Mouse (Mus musculus) intestine, embryonic 14.5 days (tissue): ENCODE results near the gene Ccdc137. TPM values are rescaled to one million over a fixed set of nuclear protein-coding genes. Genes with fewer than 3 reads are reported as not detected.

Source experiments
- ATAC-seq: fragments of 200-750 bp; cut with Nextera tagmentation; replicated peaks from 2 replicates; pipeline ENCODE4 v1.8.0; 2017; ENCODE audit warnings: low read depth, moderate number of reproducible peaks, moderate TSS enrichment, moderate library complexity; ENCODE audit not compliant: low FRiP score, low TSS enrichment
- DNase-seq: peaks from one replicate; pipeline ENCODE4 v3.0.0-alpha.2; 2018; ENCODE audit warnings: low spot score
- H3K27ac ChIP-seq: fragments of 300-500 bp; sonication (generic); 2 replicates; pipeline ENCODE4 v1.5.1; 2014; ENCODE audit warnings: low read depth, mild to moderate bottlenecking, control low read depth
- H3K27me3 ChIP-seq: fragments of 300-500 bp; sonication (generic); replicated peaks from 2 replicates; pipeline ENCODE4 v1.6.1; 2014; ENCODE audit warnings: low read length, control low read depth; ENCODE audit not compliant: control insufficient read depth, insufficient read depth
- H3K36me3 ChIP-seq: fragments of 300-500 bp; sonication (generic); 2 replicates; pipeline ENCODE4 v1.6.1; 2014; ENCODE audit warnings: low read length, control low read depth; ENCODE audit not compliant: control insufficient read depth, insufficient read depth
- H3K4me1 ChIP-seq: fragments of 300-500 bp; sonication (generic); replicated peaks from 2 replicates; pipeline ENCODE4 v1.6.1; 2014; ENCODE audit warnings: low read length, control low read depth, mixed read lengths; ENCODE audit not compliant: control insufficient read depth, insufficient read depth
- H3K4me2 ChIP-seq: fragments of 300-500 bp; sonication (generic); 2 replicates; pipeline ENCODE4 v1.6.1; 2014; ENCODE audit warnings: low read length
- H3K4me3 ChIP-seq: fragments of 300-500 bp; sonication (generic); 2 replicates; pipeline ENCODE4 v1.5.1; 2014; ENCODE audit warnings: low read depth, low read length, control low read depth, mixed read lengths
- H3K9ac ChIP-seq: fragments of 300-500 bp; sonication (generic); 2 replicates; pipeline ENCODE4 v1.6.1; 2014; ENCODE audit warnings: mild to moderate bottlenecking, low read length
- H3K9me3 ChIP-seq: fragments of 300-500 bp; sonication (generic); 2 replicates; pipeline ENCODE4 v1.6.1; 2016; ENCODE audit warnings: low read length, control low read depth; ENCODE audit not compliant: control insufficient read depth
- WGBS: fragments of 180-500 bp; shearing (Covaris S2); extraction: QIAGEN DNeasy Blood & Tissue Kit; methylation state at CpG from one replicate; pipeline ENCODE4 v1.1.7; 2014; 5-methylcytosine and 5-hydroxymethylcytosine counted together
- polyA plus RNA-seq: library from polyadenylated mRNA; unstranded; fragments of >200 nt; fragmentation: Nextera tagmentation; extraction: Ambion mirVana; gene quantifications from 2 replicates; pipeline ENCODE4 v1.2.1, GENCODE M21; 2014

The Ccdc137 gene
- polyA plus RNA-seq, 1 experiment from 2014 or later: 31.2 TPM

- H3K4me2 ChIP-seq: peak overlapping the region; percentile 91
- H3K27me3 ChIP-seq: no peaks in the 10 kb centered on the region
- H3K4me3 ChIP-seq: no peak overlapping the region
- peak overlapping the region; percentile 74 for H3K27ac ChIP-seq
- peaks cover 53% of the 10 kb centered on the region for H3K36me3 ChIP-seq
- ATAC-seq (no peak), DNase-seq (no peak)
- H3K4me1 ChIP-seq: peaks cover 25% of the 10 kb centered on the region
- no peak overlapping the region for H3K9ac ChIP-seq
- H3K9me3 ChIP-seq: no peaks in the 10 kb centered on the region
- 42% methylated on average over 4 of the region's 4 CpGs for WGBS
Measured at GRCm38 (mm10) chr11:120490291-120491046, 32.6 kb downstream of the Ccdc137 start.

GRCm38 (mm10) chr11:120491317-120492023 lies 33.6 kb downstream of the Ccdc137 start, which contains the start of gene Slc25a10:
Slc25a10 (plus strand) TSS chr11:120491840.
- WGBS: 0% methylated on average over 35 of the region's 35 CpGs
- Histone ChIP-seq H3K4me2 (peak within 1 kb of the TSS; percentile 91), H3K4me1 (peaks cover 19% of the 10 kb centered on the region), H3K36me3 (peaks cover 46% of the 10 kb centered on the region), H3K9ac (peak within 1 kb of the TSS; percentile 74), H3K4me3 (peak within 1 kb of the TSS; percentile 95), H3K9me3 (no peaks in the 10 kb centered on the region), H3K27me3 (no peaks in the 10 kb centered on the region), H3K27ac (peak within 1 kb of the TSS; percentile 74)
- DNase-seq (peak; percentile 89), ATAC-seq (peak; percentile 78)

GRCm38 (mm10) chr11:120492024-120492877 lies 34.3 kb downstream of the Ccdc137 start:
- under 1% methylated on average over 48 of the region's 48 CpGs for WGBS
- Histone ChIP-seq H3K4me3 (peak overlapping the region; percentile 95), H3K9me3 (no peaks in the 10 kb centered on the region), H3K9ac (peak overlapping the region; percentile 74), H3K4me1 (peaks cover 19% of the 10 kb centered on the region), H3K36me3 (peaks cover 45% of the 10 kb centered on the region), H3K27ac (peak overlapping the region; percentile 74), H3K27me3 (no peaks in the 10 kb centered on the region), H3K4me2 (peak overlapping the region; percentile 91)
- DNase-seq (peak; percentile 80), ATAC-seq (peak; percentile 38)

- H3K9me3 ChIP-seq: no peaks in the 10 kb centered on the region
- H3K27ac ChIP-seq: peak overlapping the region; percentile 74
- peak overlapping the region; percentile 95 for H3K4me3 ChIP-seq
- peaks cover 19% of the 10 kb centered on the region for H3K4me1 ChIP-seq
- H3K36me3 ChIP-seq: peaks cover 44% of the 10 kb centered on the region
- WGBS: 25% methylated on average over 3 of the region's 3 CpGs
- peak overlapping the region; percentile 91 for H3K4me2 ChIP-seq
- ATAC-seq (no peak), DNase-seq (no peak)
- peak overlapping the region; percentile 74 for H3K9ac ChIP-seq
- H3K27me3 ChIP-seq: no peaks in the 10 kb centered on the region
Measured at GRCm38 (mm10) chr11:120492878-120493203, 34.9 kb downstream of the Ccdc137 start.

- Histone ChIP-seq H3K27ac (peak overlapping the region; percentile 74; the same call in 1 of the 2 replicates), H3K4me2 (peak overlapping the region; percentile 91), H3K36me3 (peaks cover 44% of the 10 kb centered on the region), H3K4me3 (peak overlapping the region; percentile 95), H3K4me1 (peaks cover 19% of the 10 kb centered on the region), H3K27me3 (no peaks in the 10 kb centered on the region), H3K9me3 (no peaks in the 10 kb centered on the region), H3K9ac (peak overlapping the region; percentile 74)
- no peak for DNase-seq
- no peak for ATAC-seq
- WGBS: 59% methylated on average over 3 of the region's 3 CpGs
Measured at GRCm38 (mm10) chr11:120493351-120493750, 35.4 kb downstream of the Ccdc137 start.

- ATAC-seq (no peak), DNase-seq (no peak)
- H3K27ac ChIP-seq: no peak overlapping the region
- H3K4me3 ChIP-seq: no peak overlapping the region
- 85% methylated on average over 3 of the region's 3 CpGs for WGBS
- no peaks in the 10 kb centered on the region for H3K27me3 ChIP-seq
- H3K4me2 ChIP-seq: no peak overlapping the region
- H3K36me3 ChIP-seq: peaks cover 40% of the 10 kb centered on the region
- no peak overlapping the region for H3K9ac ChIP-seq
- H3K9me3 ChIP-seq: no peaks in the 10 kb centered on the region
- H3K4me1 ChIP-seq: peaks cover 19% of the 10 kb centered on the region
Measured at GRCm38 (mm10) chr11:120493911-120494310, 36.0 kb downstream of the Ccdc137 start.

- Histone ChIP-seq H3K27ac (no peak overlapping the region), H3K4me2 (no peak overlapping the region), H3K9ac (no peak overlapping the region), H3K27me3 (no peaks in the 10 kb centered on the region), H3K4me1 (peaks cover 13% of the 10 kb centered on the region), H3K36me3 (peaks cover 34% of the 10 kb centered on the region), H3K4me3 (no peak overlapping the region), H3K9me3 (no peaks in the 10 kb centered on the region)
- ATAC-seq: no peak
- no peak for DNase-seq
- 88% methylated on average over 3 of the region's 3 CpGs for WGBS
Measured at GRCm38 (mm10) chr11:120497436-120497835, 39.5 kb downstream of the Ccdc137 start.

GRCm38 (mm10) chr11:120498226-120498625 lies 40.3 kb downstream of the Ccdc137 start:
- ATAC-seq: no peak
- 94% methylated on average over 12 of the region's 12 CpGs for WGBS
- no peaks in the 10 kb centered on the region for H3K27me3 ChIP-seq
- H3K9me3 ChIP-seq: no peaks in the 10 kb centered on the region
- H3K4me1 ChIP-seq: peaks cover 7% of the 10 kb centered on the region
- peaks cover 34% of the 10 kb centered on the region for H3K36me3 ChIP-seq
- no peak overlapping the region for H3K4me2 ChIP-seq
- no peak for DNase-seq
- no peak overlapping the region for H3K27ac ChIP-seq
- H3K4me3 ChIP-seq: no peak overlapping the region
- no peak overlapping the region for H3K9ac ChIP-seq
